9 mouse cellular contexts compared by ENCODE assay signal in the genomic region with DNA sequence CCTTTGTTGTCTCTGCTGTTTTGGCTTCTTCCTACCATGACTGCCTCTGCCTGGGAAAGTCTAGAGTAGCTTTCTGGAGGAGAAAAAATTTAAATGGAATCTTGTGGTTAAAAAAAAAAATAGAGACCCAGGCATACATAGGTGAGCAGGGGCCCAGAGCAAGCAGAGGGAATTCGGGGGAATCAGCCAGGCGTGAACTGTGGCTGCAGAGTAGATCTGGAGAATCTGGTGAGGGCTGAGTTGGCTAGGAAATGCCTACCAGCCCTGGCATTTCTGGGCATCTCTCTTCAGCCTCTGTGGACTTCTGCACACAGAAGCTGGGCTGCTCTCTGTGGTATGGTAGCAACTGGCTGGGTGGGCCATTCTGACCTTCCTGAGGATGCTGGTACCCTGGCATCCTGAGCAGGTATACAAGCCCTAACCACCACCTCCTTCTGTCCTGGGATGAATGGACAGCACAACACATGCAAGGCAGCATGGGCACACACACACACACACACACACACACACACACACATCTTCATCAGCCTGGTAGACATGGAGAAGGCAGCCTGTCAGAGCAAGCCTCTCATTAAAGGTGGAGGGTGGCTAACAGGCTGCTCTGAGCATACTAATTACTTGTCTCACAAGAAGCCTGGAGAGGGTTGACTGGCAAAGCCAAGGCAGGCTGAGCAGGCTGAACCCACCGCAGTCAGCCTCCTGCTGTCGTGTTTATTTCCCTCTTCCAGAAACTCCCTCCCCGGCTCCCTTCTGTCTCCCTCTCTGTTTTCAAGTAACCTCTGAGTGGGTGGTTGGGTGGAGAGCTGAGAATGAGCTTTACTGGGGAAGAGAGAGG. TPM values are rescaled to one million over a fixed set of nuclear protein-coding genes. Genes with fewer than 3 reads are reported as not detected.
DNase-seq lines count a peak whose midpoint lies in the region; ATAC-seq and TF ChIP-seq lines count a peak whose summit lies in the region.
"Had no signal": no experiment of that assay in that cellular context is flagged by ENCODE, and none has a peak within 500 bp of the region (broad histone marks: within the 10 kb centered on the region; RNA-seq: fewer than 3 reads in every experiment).

No protein-coding gene starts in this region.

- DNase-seq in lung, embryonic 14.5 days: no peak
- no peak for DNase-seq in lung, postnatal 25 days (ENCODE audit: low spot score)
- no peak for DNase-seq in limb, embryonic 10.5 days (ENCODE audit: low spot score)
- peak; percentile 35 for DNase-seq in right cerebral cortex, postnatal 4 days
- DNase-seq in spleen, adult 18-20 months: no peak
- DNase-seq in thymus, postnatal 25 days: no peak

- 0 out of 2 replicates have a peak overlapping the region, but pooled peaks have one; percentile 15 for H3K27ac ChIP-seq in lung, embryonic 14.5 days (ENCODE audit: low read depth)
- H3K27ac ChIP-seq in hindbrain, embryonic 12.5 days: peak overlapping the region; percentile 42
- H3K27ac ChIP-seq in limb, embryonic 10.5 days: peak overlapping the region; percentile 27; the same call in 1 of the 2 replicates

- H3K27me3 ChIP-seq in lung, embryonic 14.5 days (ENCODE audit: insufficient read depth, low read length): no peaks in the 10 kb centered on the region
- no peaks in the 10 kb centered on the region for H3K27me3 ChIP-seq in hindbrain, embryonic 12.5 days
- no peaks in the 10 kb centered on the region for H3K27me3 ChIP-seq in limb, embryonic 10.5 days (ENCODE audit: low read depth, poor library complexity, severe bottlenecking)
- H3K27me3 ChIP-seq: CH12.LX had no signal

- 29% methylated on average over 5 of the region's 5 CpGs for WGBS in lung, embryonic 14.5 days
- 19% methylated on average over 5 of the region's 5 CpGs for WGBS in hindbrain, embryonic 12.5 days
- 31% methylated on average over 5 of the region's 5 CpGs for WGBS in limb, embryonic 10.5 days

- H3K4me2 ChIP-seq in lung, embryonic 14.5 days: no peak overlapping the region
- H3K4me2 ChIP-seq in hindbrain, embryonic 12.5 days (replicated peaks): no peak overlapping the region

- H3K9me3 ChIP-seq in lung, embryonic 14.5 days (ENCODE audit: low read depth, low read length): no peaks in the 10 kb centered on the region
- no peaks in the 10 kb centered on the region for H3K9me3 ChIP-seq in hindbrain, embryonic 12.5 days (replicated peaks)
- no peaks in the 10 kb centered on the region for H3K9me3 ChIP-seq in limb, embryonic 10.5 days (replicated peaks)

- H3K4me1 ChIP-seq in lung, embryonic 14.5 days (ENCODE audit: insufficient read depth): no peaks in the 10 kb centered on the region
- peaks cover 16% of the 10 kb centered on the region for H3K4me1 ChIP-seq in hindbrain, embryonic 12.5 days
- peaks cover 17% of the 10 kb centered on the region for H3K4me1 ChIP-seq in limb, embryonic 10.5 days

- H3K4me3 ChIP-seq in lung, embryonic 14.5 days (ENCODE audit: low read depth, low read length): no peak overlapping the region
- H3K4me3 ChIP-seq in hindbrain, embryonic 12.5 days: no peak overlapping the region
- no peak overlapping the region for H3K4me3 ChIP-seq in limb, embryonic 10.5 days

- peak; percentile 28; the same call in 1 of the 2 replicates for ATAC-seq in lung, embryonic 14.5 days (ENCODE audit: insufficient read depth)
- peak; percentile 88 for ATAC-seq in hindbrain, embryonic 12.5 days (ENCODE audit: low FRiP score)
- ATAC-seq in megakaryocyte progenitor cell, adult 5-6 weeks (replicated peaks; ENCODE audit: poor library complexity): no peak

- H3K9ac ChIP-seq in lung, embryonic 14.5 days: no peak overlapping the region
- no peak overlapping the region for H3K9ac ChIP-seq in hindbrain, embryonic 12.5 days

- H3K36me3 ChIP-seq in lung, embryonic 14.5 days (ENCODE audit: insufficient read depth): no peaks in the 10 kb centered on the region
- no peaks in the 10 kb centered on the region for H3K36me3 ChIP-seq in hindbrain, embryonic 12.5 days
- no peaks in the 10 kb centered on the region for H3K36me3 ChIP-seq in limb, embryonic 10.5 days

- TF ChIP-seq CTCF in lung, embryonic 14.5 days (IDR thresholded peaks at IDR 0.05; ENCODE audit: low read depth): no peak

RNA-seq across cellular contexts. Expression of gene Gm973, which starts 19.1 kb away (rescaled TPM):
- polyA plus RNA-seq in lung, embryonic 14.5 days (2014; fragmentation: Nextera tagmentation; extraction: Ambion mirVana): 0.41 TPM in 1 of 2 replicates, not detected in the other
- 6.0 and 9.4 TPM in 2 replicates for polyA plus RNA-seq in hindbrain, embryonic 12.5 days (2016; fragmentation: Nextera tagmentation; extraction: Ambion mirVana)
- polyA plus RNA-seq in limb, embryonic 10.5 days (2016; fragmentation: Nextera tagmentation; extraction: Ambion mirVana): 0.18 and 0.55 TPM in 2 replicates
- 0.30 TPM in 1 of 2 replicates, not detected in the other for total RNA-seq in megakaryocyte progenitor cell, adult 5-6 weeks (2015)
- total RNA-seq in megakaryocyte progenitor cell, adult 5-6 weeks (2017): 0.20 TPM in 1 of 2 replicates, not detected in the other

RNA-seq across cellular contexts. Expression of gene Fzd7, which starts 53.0 kb away (rescaled TPM):
- 21.7 and 22.7 TPM in 2 replicates for polyA plus RNA-seq in lung, embryonic 14.5 days (2014; fragmentation: Nextera tagmentation; extraction: Ambion mirVana)
- polyA plus RNA-seq in hindbrain, embryonic 12.5 days (2016; fragmentation: Nextera tagmentation; extraction: Ambion mirVana): 19.0 and 19.4 TPM in 2 replicates
- 13.2 and 13.5 TPM in 2 replicates for polyA plus RNA-seq in limb, embryonic 10.5 days (2016; fragmentation: Nextera tagmentation; extraction: Ambion mirVana)
- total RNA-seq in megakaryocyte progenitor cell, adult 5-6 weeks (2015): 6.7 and 7.5 TPM in 2 replicates
- total RNA-seq in megakaryocyte progenitor cell, adult 5-6 weeks (2017): 4.2 and 7.0 TPM in 2 replicates
